Mouse (Mus musculus) hematopoietic stem cell, adult 5-6 weeks (primary cell): ENCODE data around the gene Camk2g. TPM values are rescaled to one million over a fixed set of nuclear protein-coding genes. Genes with fewer than 3 reads are reported as not detected.

Experiments used
- ATAC-seq, 2 experiments: fragments of 125-278 bp in 1 of 2; replicated peaks in 1 of 2; 2 replicates each; pipeline ENCODE4 v1.8.0; 2016 to 2017; ENCODE audit warnings: inconsistent platforms in 2 of 2, mild to moderate bottlenecking in 2 of 2, moderate number of reproducible peaks in 2 of 2, low read depth in 1 of 2, moderate TSS enrichment in 1 of 2; ENCODE audit not compliant: low FRiP score in 2 of 2, poor library complexity in 2 of 2, severe bottlenecking in 2 of 2, insufficient read depth in 1 of 2, low TSS enrichment in 1 of 2
- total RNA-seq: library from RNA; stranded (forward); fragments of 172-1452, 232-1000 nt; gene quantifications from 2 replicates; pipeline ENCODE4 v1.2.3, GENCODE M21; 2017

The Camk2g gene
- total RNA-seq, 1 experiment from 2014 or later: 99.3 TPM

DNA sequence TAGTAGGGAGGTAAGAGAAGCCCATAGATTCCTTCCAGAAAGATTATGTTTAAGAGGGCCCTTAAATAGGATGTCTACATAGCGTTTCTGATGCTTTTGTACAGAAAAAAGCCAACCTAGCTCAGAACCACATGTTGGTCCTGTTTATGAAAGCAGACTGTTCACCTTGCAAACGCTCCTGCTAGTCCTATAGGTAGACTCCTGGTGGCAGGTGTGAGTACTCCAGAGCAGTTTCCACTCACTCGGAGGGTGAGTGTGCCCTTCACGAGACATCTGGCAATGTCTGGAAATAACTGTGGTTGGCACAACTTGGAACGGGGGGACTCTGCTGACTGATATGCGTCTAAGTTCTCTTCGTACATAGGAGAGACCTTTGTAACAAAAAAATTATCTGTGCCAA lies 26.0 kb downstream of the Camk2g start:
- ATAC-seq: no peak

GRCm38 (mm10) chr14:20765642-20766258 lies 28.1 kb downstream of the Camk2g start:
- peak; percentile 67 to 93 for ATAC-seq

GRCm38 (mm10) chr14:20764942-20765341 lies 28.9 kb downstream of the Camk2g start:
- no peak for ATAC-seq

- ATAC-seq: no peak
Observed at GRCm38 (mm10) chr14:20758768-20759435, 35.0 kb downstream of the Camk2g start.

DNA sequence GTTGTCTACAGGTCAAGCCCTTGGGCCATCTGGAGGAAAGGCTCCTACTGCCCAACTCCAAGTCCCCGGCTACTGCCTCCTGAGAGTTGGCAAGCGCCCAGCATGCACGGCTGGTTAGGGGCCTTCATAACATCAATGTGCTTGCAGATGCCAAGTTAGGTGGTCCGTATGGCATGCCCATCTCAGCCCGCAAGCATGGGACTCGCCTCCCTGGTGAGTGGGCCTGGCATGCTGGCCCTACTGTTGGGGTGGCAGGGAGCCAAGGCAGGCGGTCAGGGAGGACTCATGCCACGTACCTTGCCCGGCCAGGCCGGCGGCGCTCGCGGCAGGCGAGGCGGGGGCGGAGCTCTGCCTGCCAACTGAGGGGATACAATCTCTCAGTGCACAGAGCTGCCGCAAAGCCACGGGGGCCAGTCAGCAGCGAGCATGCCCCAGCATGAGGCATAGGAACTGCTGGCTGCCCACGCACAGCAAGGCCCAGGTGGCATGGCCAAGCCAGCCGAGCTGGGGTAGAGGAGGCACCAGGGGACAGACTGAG lies 36.4 kb downstream of the Camk2g start:
- ATAC-seq: no peak

DNA sequence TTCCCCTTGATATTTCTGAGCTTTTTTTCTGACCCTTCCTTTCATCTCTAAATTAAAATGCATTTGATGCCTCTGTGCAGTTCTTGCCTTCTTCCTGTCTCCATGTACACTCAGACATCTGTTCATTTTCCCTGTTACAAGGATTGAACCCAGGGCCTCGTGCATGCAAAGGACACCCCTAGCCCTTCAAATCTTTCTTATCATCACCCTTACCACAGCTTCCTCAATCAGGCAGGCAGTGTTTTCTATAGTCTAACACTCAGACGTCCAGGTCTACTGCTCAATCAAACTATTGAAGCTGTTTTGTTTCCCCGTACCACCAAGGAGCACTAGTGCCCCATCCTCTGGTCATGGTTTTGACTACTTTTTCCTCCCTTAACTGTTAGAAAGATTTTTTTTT lies 40.1 kb downstream of the Camk2g start:
- no peak for ATAC-seq

GRCm38 (mm10) chr14:20750503-20750902 lies 43.4 kb downstream of the Camk2g start:
- no peak for ATAC-seq

DNA sequence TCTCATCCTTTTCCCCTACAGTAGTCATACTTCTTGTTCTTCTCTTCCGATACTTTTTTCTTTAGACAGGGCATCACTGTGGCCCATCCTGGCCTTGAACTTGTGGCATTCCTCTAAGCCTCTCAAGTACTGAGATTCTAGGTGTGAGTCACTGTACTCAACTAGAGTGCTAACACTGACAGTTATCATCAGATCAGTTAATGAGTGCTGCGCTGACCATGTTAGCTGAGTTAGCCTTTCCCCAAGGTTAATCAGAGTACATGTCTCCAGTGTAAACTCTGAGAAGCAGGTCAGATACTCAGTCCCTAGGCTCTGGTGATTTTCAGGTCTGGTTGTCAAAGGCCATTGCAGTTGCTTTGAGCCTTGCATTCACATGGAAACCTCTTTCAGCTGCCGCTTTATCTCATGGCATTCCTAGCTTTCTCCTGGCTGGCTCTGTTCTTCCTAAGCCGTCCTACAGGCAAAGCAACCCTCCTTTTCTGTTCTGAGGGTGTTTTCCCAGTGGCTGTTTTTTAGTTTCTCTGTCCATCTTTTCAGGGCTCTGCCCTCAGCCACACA lies 44.3 kb downstream of the Camk2g start:
- ATAC-seq: no peak

- no peak for ATAC-seq
Observed at GRCm38 (mm10) chr14:20748388-20748787, 45.5 kb downstream of the Camk2g start.

- ATAC-seq: no peak
Observed at GRCm38 (mm10) chr14:20746935-20747334, 47.0 kb downstream of the Camk2g start.

DNA sequence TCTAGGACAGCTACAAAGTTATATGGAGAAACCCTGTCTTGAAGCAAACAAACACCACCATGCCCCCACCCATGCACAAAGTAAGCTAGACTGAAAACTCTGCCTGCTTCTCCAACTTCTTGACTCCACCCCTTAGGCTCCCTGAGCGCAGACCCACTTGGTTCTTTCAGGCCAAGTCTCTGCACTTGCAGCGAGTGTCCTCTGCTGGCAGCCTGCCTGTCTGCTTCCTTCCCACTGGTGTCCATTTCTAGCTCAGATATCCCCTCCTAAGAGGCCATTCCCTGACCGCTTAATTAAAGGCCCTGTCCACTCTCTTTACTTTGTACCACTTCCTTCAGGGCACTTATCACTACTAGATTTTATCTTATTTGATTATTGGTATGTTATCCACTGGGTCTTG lies 50.3 kb downstream of the Camk2g start:
- ATAC-seq: no peak

DNA sequence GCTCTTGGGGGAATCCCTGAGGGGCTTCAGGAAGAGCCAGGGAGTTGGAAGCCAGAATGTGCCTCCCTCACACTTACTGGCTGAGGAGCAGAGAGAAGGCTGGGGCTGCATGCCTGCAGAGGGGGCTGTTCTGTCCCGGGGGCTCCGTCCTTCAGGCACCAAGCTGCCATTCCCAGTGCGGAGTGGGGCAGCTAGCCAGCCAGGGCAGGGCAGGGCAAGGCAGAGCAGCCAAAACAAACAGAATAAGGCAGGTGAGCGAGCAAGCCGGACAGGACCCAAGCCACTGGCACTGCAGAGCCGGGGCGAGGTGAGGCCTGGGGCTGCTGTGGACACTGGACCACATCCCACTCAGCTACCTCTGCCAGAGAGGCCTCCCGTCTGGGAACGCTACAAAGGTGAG lies 52.6 kb downstream of the Camk2g start:
- no peak for ATAC-seq

DNA sequence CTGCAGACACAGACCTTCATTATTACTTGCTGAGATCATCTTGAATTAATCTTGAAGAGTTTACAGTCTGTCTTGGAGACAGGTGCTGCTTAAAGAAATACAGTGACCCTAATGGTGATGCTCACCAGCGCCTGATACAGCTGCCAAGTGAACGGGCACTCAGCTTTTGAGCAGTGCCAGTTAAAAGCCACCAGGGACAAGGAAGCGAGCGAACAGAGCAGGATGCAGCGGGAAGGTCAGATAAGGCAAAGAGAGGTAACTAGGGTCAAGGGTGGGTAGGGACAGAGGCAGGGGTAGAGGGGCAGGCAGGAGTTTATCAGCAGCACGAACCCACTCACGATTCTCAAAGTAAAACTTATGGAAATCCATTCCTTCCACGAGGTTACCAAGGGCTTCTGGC lies 55.4 kb downstream of the Camk2g start:
- ATAC-seq: no peak

DNA sequence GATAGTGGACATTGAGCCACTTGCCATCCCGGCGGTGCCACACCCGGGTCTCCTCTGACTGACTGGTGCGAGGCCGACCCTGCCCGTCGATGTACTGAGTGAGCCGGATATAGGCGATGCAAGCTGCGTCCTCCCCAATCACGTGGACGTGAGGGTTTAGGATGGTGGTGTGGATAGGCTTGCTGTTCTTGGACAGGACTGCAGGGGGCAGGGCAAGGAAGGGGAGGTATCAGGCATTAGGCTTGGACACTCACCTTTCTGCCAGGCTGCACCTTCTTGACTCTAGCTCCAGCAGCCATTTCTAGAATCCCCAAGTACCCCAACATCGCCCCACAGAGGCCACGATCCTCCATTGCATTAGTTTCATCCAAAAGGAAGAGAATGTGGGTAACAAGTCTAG lies 56.6 kb downstream of the Camk2g start:
- peak; percentile 46 to 59 for ATAC-seq

DNA sequence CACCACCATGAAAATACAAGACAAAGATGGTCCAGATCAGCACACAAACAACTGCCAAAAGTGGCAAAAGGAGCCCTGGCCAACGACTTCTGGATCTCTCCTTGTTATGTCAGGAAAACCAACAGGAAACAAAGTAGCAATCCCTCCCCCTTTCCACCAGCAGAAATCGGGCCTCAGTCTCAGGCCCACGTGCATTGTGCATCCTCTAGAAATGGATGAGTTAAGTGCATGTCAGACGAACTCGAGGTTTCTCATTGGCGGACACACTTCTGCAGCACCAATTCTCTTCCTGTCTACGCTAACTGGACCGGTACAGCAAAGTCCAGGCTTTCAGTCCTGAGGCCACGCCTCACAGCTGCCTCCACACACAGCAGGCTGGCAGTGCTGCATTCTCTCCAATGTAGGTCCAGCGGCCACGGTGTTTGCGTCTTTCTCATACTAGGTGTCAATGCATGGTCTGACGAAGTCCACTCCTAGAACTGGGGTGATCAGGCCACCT lies 57.9 kb downstream of the Camk2g start:
- ATAC-seq: no peak

DNA sequence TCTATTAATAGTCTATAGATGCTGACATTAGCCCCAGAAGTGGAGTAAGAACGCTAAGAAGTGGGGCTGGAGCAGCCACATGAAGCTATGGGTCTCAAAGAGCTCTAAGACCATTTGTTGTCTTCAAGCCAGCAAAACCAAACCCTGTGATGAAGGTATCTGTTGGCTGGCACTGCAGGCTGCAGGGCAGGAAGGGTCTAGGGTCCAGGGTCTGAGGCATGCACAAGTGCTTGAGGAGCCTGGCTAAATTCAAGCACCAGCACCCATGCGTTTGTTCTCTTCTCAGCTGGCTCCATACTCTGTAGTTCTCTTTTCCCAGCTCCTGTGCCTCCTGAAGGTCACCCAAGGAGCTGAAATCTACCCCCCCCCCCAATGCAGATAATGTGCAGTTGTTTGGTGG lies 58.8 kb downstream of the Camk2g start:
- ATAC-seq: no peak

DNA sequence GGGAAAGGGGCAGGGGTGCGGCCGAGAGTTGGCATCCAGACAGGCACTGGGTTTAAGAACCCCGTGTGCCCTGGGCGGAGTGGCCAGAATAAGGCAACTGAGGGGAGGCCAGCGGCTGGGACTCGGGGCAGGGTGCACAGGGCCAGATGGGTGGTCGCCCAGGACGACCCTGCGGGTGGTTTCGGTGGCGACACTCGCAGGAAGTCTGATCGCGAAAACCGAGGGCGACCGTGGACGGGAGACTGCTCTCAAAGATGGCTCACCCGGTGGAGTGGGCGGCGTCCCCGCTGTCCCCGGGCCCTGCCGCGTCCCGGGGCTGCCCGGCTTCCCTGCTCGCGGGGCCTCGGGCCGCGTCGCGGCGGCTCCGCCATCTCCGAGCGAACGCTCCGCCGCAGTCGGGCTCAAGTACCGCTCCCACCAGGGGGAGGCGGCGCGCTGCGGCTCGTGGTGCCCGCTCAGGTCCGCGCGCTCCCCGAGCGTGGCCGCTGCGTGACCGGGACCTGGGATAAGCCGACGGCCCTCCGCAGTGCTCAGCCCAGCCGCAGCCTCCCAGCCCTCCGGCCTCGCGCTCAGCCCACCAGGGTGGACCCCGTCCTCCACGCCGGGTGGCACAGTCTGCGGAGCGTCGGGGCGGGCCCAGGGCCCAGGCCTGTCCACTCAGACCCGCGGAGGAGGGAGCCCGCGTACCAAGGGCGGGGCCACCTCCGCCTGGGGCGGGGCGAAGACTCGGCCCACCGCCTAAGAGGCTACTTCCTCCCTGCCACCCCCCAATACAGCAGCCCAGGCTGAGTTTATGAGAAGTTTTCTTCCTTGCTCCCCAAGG lies 59.7 kb downstream of the Camk2g start, which contains the start of gene Ndst2:
TSS of gene Ndst2 (minus strand) at position 611 of the 823 bp plus-strand sequence.
- peak; percentile 86 to 88 for ATAC-seq
